Mouse (Mus musculus): ENCODE results near the gene Otulinl. TPM values are rescaled to one million over a fixed set of nuclear protein-coding genes. Genes with fewer than 3 reads are reported as not detected.

Otulinl gene
- total and polyA plus RNA-seq, 3 experiments: 0.84 to 2.5 (median 1.7) TPM

- no peak overlapping the region for H3K4me3 ChIP-seq (replicated peaks in 1 of 3; ENCODE audit: low read depth in 2 of 3, low read length in 2 of 3, poor library complexity in 1 of 3)
- no peaks in the 10 kb centered on the region for H3K79me2 ChIP-seq (replicated peaks; ENCODE audit: control insufficient read depth, extremely low read depth, insufficient read depth, poor library complexity, severe bottlenecking)
- H3K27ac ChIP-seq (ENCODE audit: insufficient read depth, low read depth): no peak overlapping the region
- TF ChIP-seq PAX5 (IDR thresholded peaks at IDR 0.05; ENCODE audit: low read length) (no peak), NELFE (IDR thresholded peaks at IDR 0.05; ENCODE audit: low read depth, low read length) (no peak), USF2 (conservative IDR thresholded peaks at IDR 0.05; ENCODE audit: low read depth, low read length) (no peak), EP300 (IDR thresholded peaks at IDR 0.05; ENCODE audit: low read length) (no peak), SIN3A (IDR thresholded peaks at IDR 0.05; ENCODE audit: low read length) (no peak), USF1 (IDR thresholded peaks at IDR 0.05; ENCODE audit: low read depth, low read length) (no peak), JUN (IDR thresholded peaks at IDR 0.05; ENCODE audit: insufficient read depth, low read depth, low read length) (no peak), CHD2 (IDR thresholded peaks at IDR 0.05; ENCODE audit: low read length) (no peak), RCOR1 (conservative IDR thresholded peaks at IDR 0.05; ENCODE audit: low read depth, low read length) (no peak), ELF1 (IDR thresholded peaks at IDR 0.05; ENCODE audit: low read depth, low read length) (no peak), MAX (IDR thresholded peaks at IDR 0.05; ENCODE audit: low read length) (no peak), E2F4 (IDR thresholded peaks at IDR 0.05; ENCODE audit: insufficient replicate concordance, low read depth, low read length) (no peak), IRF4 (IDR thresholded peaks at IDR 0.05; ENCODE audit: low read depth, low read length) (no peak)
- no peak overlapping the region for H3K9ac ChIP-seq (ENCODE audit: insufficient read depth, low read depth)
- H3K4me2 ChIP-seq (ENCODE audit: insufficient read depth, low read depth, poor library complexity, severe bottlenecking): no peak overlapping the region
- dilution Hi-C loops (cut with MboI; ENCODE audit: extremely low pct_ligation_motif_present, extremely low pct_unique_long_range_greater_than_20kb, low sequenced_read_pairs) (no loop called here), in situ Hi-C loops (cut with MboI; ENCODE audit: low pct_ligation_motif_present, low pct_unique_long_range_greater_than_20kb, low sequenced_read_pairs) (no loop called here)
- H3K4me1 ChIP-seq (ENCODE audit: control insufficient read depth in 1 of 2, insufficient read depth in 2 of 2): peaks cover 1 to 16% of the 10 kb centered on the region in 2 experiments; a peak in 3 of 4 replicates
- peaks cover 0 to 6% of the 10 kb centered on the region in 2 experiments for H3K36me3 ChIP-seq (replicated peaks in 1 of 2; ENCODE audit: control insufficient read depth in 1 of 2, insufficient read depth in 1 of 2, low read length in 1 of 2)
- H3K27me3 ChIP-seq (replicated peaks): no peaks in the 10 kb centered on the region
- H3K9me3 ChIP-seq (replicated peaks; ENCODE audit: low read length): peaks cover 5% of the 10 kb centered on the region
- DNase-seq (ENCODE audit: extremely low read depth): no peak
These were observed 23.5 kb downstream of the Otulinl start for GRCm38 (mm10) chr15:27657866-27658265.

DNA sequence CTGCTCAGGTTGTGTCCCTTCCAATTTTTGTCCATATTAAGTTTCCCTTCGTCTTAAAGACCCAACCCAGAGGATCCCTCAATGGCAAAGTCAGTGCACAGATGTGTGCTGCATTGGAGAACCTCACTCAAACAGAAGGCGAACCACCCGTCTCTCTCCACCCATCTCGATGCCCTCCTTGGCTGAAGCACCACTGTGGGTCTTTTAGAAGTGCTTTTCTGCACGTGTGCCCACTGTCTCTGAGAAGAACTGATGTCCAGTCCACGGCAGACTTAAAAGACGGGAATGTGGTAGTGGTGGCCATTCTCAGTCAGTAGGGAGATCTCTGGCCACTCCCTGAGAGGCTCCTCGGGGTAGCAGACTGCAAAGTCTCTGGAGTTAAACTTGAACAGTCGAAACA is 24.8 kb downstream of the Otulinl start:
- Histone ChIP-seq H3K27ac (ENCODE audit: insufficient read depth, low read depth) (no peak overlapping the region), H3K79me2 (replicated peaks; ENCODE audit: control insufficient read depth, extremely low read depth, insufficient read depth, poor library complexity, severe bottlenecking) (no peaks in the 10 kb centered on the region), H3K9ac (ENCODE audit: insufficient read depth, low read depth) (no peak overlapping the region), H3K27me3 (replicated peaks) (no peaks in the 10 kb centered on the region), H3K9me3 (replicated peaks; ENCODE audit: low read length) (peaks cover 5% of the 10 kb centered on the region), H3K4me2 (ENCODE audit: insufficient read depth, low read depth, poor library complexity, severe bottlenecking) (no peak overlapping the region), H3K4me3 (replicated peaks in 1 of 3; ENCODE audit: low read depth in 2 of 3, low read length in 2 of 3, poor library complexity in 1 of 3) (no peak overlapping the region), H3K36me3 (replicated peaks in 1 of 2; ENCODE audit: control insufficient read depth in 1 of 2, insufficient read depth in 1 of 2, low read length in 1 of 2) (peaks cover 0 to 5% of the 10 kb centered on the region in 2 experiments), H3K4me1 (ENCODE audit: control insufficient read depth in 1 of 2, insufficient read depth in 2 of 2) (peaks cover 0 to 7% of the 10 kb centered on the region in 2 experiments; a peak in 1 of 4 replicates)
- dilution Hi-C loops (cut with MboI; ENCODE audit: extremely low pct_ligation_motif_present, extremely low pct_unique_long_range_greater_than_20kb, low sequenced_read_pairs): no loop called here
- DNase-seq (ENCODE audit: extremely low read depth): no peak
- no peak for TF ChIP-seq RAD21 (IDR thresholded peaks at IDR 0.05; ENCODE audit: low read depth, low read length)
- TF ChIP-seq ZNF384 (IDR thresholded peaks at IDR 0.05; ENCODE audit: low read depth, low read length): no peak
- no peak for TF ChIP-seq TBP (conservative IDR thresholded peaks at IDR 0.05; ENCODE audit: low read depth, low read length)
- TF ChIP-seq POLR2A (IDR thresholded peaks at IDR 0.05; ENCODE audit: low read depth, low read length): no peak
- no peak for TF ChIP-seq ZKSCAN1 (IDR thresholded peaks at IDR 0.05; ENCODE audit: borderline replicate concordance, low read depth, low read length)
- no peak for TF ChIP-seq USF1 (IDR thresholded peaks at IDR 0.05; ENCODE audit: low read depth, low read length)
- no peak for TF ChIP-seq ELF1 (IDR thresholded peaks at IDR 0.05; ENCODE audit: low read depth, low read length)
- TF ChIP-seq JUND (conservative IDR thresholded peaks at IDR 0.05; ENCODE audit: low read depth, low read length): no peak
- no peak for TF ChIP-seq POLR2AphosphoS2 (IDR thresholded peaks at IDR 0.05; ENCODE audit: low read depth, low read length)
- TF ChIP-seq ZC3H11A (IDR thresholded peaks at IDR 0.05; ENCODE audit: low read depth, low read length): no peak
- no peak for TF ChIP-seq MAX (IDR thresholded peaks at IDR 0.05; ENCODE audit: low read length)
- no peak for TF ChIP-seq E2F4 (IDR thresholded peaks at IDR 0.05; ENCODE audit: insufficient replicate concordance, low read depth, low read length)
- in situ Hi-C loops (cut with MboI; ENCODE audit: low pct_ligation_motif_present, low pct_unique_long_range_greater_than_20kb, low sequenced_read_pairs): no loop called here
